Mouse (Mus musculus) heart, postnatal 0 days (tissue): ENCODE measurements at regions not wholly inside any gene's neighbourhood (a gene's known extent, or its start where the extent isn't known, plus 50 kb on each side); places are given as distances from the start of the nearest gene placed in this dataset.

Experiments
- CTCF ChIP-seq: IDR thresholded peaks from 2 replicates; pipeline ENCODE4 v1.5.1; 2016; ENCODE audit warnings: antibody characterized with exemption, control low read depth, low read depth
- EP300 ChIP-seq: IDR thresholded peaks from 2 replicates; pipeline ENCODE4 v1.6.1; 2016; ENCODE audit warnings: antibody characterized with exemption, low read depth

DNA sequence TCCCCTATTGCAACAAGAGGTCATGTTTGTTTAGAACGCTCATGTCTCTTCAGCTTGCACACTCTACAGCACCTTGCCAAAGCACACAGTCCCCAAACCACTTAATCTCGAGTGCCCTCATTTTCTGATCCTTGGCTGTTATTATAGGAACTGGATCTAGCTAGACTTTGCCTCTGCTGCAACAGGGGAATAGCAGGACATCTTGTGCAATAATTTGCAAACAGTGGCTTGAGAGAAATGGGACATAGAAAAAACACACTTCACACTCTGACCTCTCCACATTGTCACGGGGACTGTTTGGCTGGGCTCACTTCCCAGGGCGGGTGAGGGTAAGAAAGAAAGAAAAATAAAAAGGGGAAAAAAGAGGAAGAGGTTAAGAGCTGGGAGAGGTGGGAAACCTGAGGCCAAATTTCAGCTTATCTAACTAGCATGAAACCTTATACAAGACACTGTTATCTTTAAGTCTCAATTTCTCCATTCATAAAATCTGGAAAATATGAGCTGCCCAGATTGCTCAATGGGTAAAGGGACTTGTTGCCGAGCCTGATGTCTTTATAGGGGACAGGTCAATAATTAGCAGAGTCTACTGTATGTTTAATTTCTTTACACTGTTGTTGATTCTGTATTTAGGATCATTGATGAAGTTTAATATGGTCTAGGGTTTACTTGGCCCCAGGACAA, 356.0 kb downstream of the Ankrd50 start:
- TF ChIP-seq CTCF: no peak
- TF ChIP-seq EP300: no peak
